Mouse (Mus musculus) liver, embryonic 14.5 days (tissue): Measurements from ENCODE around the gene Pon1.

Source experiments
- CTCF ChIP-seq: IDR thresholded peaks from 2 replicates; pipeline ENCODE4 v1.5.1; 2016; ENCODE audit warnings: antibody characterized with exemption, low read depth, control low read depth
- EP300 ChIP-seq: IDR thresholded peaks from 2 replicates; pipeline ENCODE4 v1.6.1; 2016; ENCODE audit warnings: antibody characterized with exemption, low read depth

- no peak for TF ChIP-seq CTCF
- no peak for TF ChIP-seq EP300
Measured at GRCm38 (mm10) chr6:5139666-5140065, 54.1 kb downstream of the Pon1 start.
